Mouse (Mus musculus) right cerebral cortex, postnatal 36 days (tissue): ENCODE measurements around the gene Baz2b.
"Not testable (repeated sequence)": the region's sequence is repeated elsewhere in the genome, so short reads cannot be mapped to it uniquely, and the experiment has no call there.

Experiments used
- DNase-seq, 2 experiments: peaks; one replicate each; pipeline ENCODE4 v3.0.0; 2022; ENCODE audit warnings: low spot score in 2 of 2, mixed read lengths in 1 of 2

Baz2b gene

GRCm38 (mm10) chr2:59862618-59863017 is 347.0 kb downstream of the Baz2b start:
- DNase-seq: no peak

- no peak for DNase-seq
Measured at GRCm38 (mm10) chr2:59854363-59854762, 355.3 kb downstream of the Baz2b start.

GRCm38 (mm10) chr2:59853543-59853942 is 356.1 kb downstream of the Baz2b start:
- DNase-seq: no peak

- DNase-seq: no peak
Measured at GRCm38 (mm10) chr2:59852916-59853315, 356.7 kb downstream of the Baz2b start.

- not testable (repeated sequence) for DNase-seq
Measured at GRCm38 (mm10) chr2:59851885-59852284, 357.8 kb downstream of the Baz2b start.
